Mouse (Mus musculus) midbrain, embryonic 12.5 days (tissue): ENCODE results near the gene Mycbp2. TPM values are rescaled to one million over a fixed set of nuclear protein-coding genes. Genes with fewer than 3 reads are reported as not detected.

Experiments used
- ATAC-seq: fragments of 200-750 bp; cut with Nextera tagmentation; 2 replicates; pipeline ENCODE4 v1.8.0; 2017; ENCODE audit warnings: low read depth, moderate TSS enrichment, moderate library complexity; ENCODE audit not compliant: low FRiP score
- H3K27ac ChIP-seq: fragments of 300-500 bp; sonication (generic); replicated peaks from 2 replicates; pipeline ENCODE4 v1.5.1; 2016; ENCODE audit warnings: mild to moderate bottlenecking
- H3K27me3 ChIP-seq: fragments of 300-500 bp; sonication (generic); 2 replicates; pipeline ENCODE4 v1.6.1; 2016; ENCODE audit warnings: mild to moderate bottlenecking
- H3K36me3 ChIP-seq: fragments of 300-500 bp; sonication (generic); 2 replicates; pipeline ENCODE4 v1.6.1; 2016
- H3K4me1 ChIP-seq: fragments of 300-500 bp; sonication (generic); 2 replicates; pipeline ENCODE4 v1.6.1; 2016
- H3K4me2 ChIP-seq: fragments of 300-500 bp; sonication (generic); replicated peaks from 2 replicates; pipeline ENCODE4 v1.6.1; 2016; ENCODE audit warnings: mild to moderate bottlenecking, moderate library complexity
- H3K4me3 ChIP-seq: fragments of 300-500 bp; sonication (generic); 2 replicates; pipeline ENCODE4 v1.5.1; 2016; ENCODE audit warnings: mild to moderate bottlenecking
- H3K9ac ChIP-seq: fragments of 300-500 bp; sonication (generic); replicated peaks from 2 replicates; pipeline ENCODE4 v1.6.1; 2016; ENCODE audit warnings: mild to moderate bottlenecking, moderate library complexity
- H3K9me3 ChIP-seq: fragments of 300-500 bp; sonication (generic); 2 replicates; pipeline ENCODE4 v1.6.1; 2016; ENCODE audit warnings: mild to moderate bottlenecking
- WGBS: fragments of 180-500 bp; shearing (Covaris S2); methylation state at CpG from one replicate; pipeline ENCODE4 v1.1.7; 2016; 5-methylcytosine and 5-hydroxymethylcytosine counted together
- polyA plus RNA-seq: library from polyadenylated mRNA; unstranded; fragments of >200 nt; fragmentation: Nextera tagmentation; extraction: Ambion mirVana; gene quantifications from 2 replicates; pipeline ENCODE4 v1.2.1, GENCODE M21; 2016

Gene Mycbp2
- polyA plus RNA-seq, 1 experiment from 2014 or later = 34.4 TPM

- peaks cover 21% of the 10 kb centered on the region for H3K4me1 ChIP-seq
- peak overlapping the region; percentile 97 for H3K27ac ChIP-seq
- H3K36me3 ChIP-seq = no peaks in the 10 kb centered on the region
- H3K27me3 ChIP-seq = no peaks in the 10 kb centered on the region
- peak overlapping the region; percentile 85 for H3K4me3 ChIP-seq
- H3K9me3 ChIP-seq = no peaks in the 10 kb centered on the region
- peak overlapping the region; percentile 77 for H3K4me2 ChIP-seq
- WGBS = under 1% methylated on average over 54 of the region's 83 CpGs
- H3K9ac ChIP-seq = peak overlapping the region; percentile 86
- ATAC-seq = peak; percentile 61
Observed at GRCm38 (mm10) chr14:103345858-103346728, 521 bp downstream of the Mycbp2 start.

GRCm38 (mm10) chr14:103345486-103345857 is 1.1 kb downstream of the Mycbp2 start:
- H3K36me3 ChIP-seq = no peaks in the 10 kb centered on the region
- H3K4me2 ChIP-seq = peak overlapping the region; percentile 77
- no peak for ATAC-seq
- H3K9ac ChIP-seq = peak overlapping the region; percentile 86
- peaks cover 21% of the 10 kb centered on the region for H3K4me1 ChIP-seq
- H3K27me3 ChIP-seq = no peaks in the 10 kb centered on the region
- no peaks in the 10 kb centered on the region for H3K9me3 ChIP-seq
- H3K4me3 ChIP-seq = peak overlapping the region; percentile 85
- WGBS = 8% methylated on average over 6 of the region's 6 CpGs
- H3K27ac ChIP-seq = peak overlapping the region; percentile 97

- H3K4me2 ChIP-seq = peak overlapping the region; percentile 77
- H3K9me3 ChIP-seq = no peaks in the 10 kb centered on the region
- H3K27me3 ChIP-seq = no peaks in the 10 kb centered on the region
- no peak for ATAC-seq
- no peaks in the 10 kb centered on the region for H3K36me3 ChIP-seq
- peaks cover 19% of the 10 kb centered on the region for H3K4me1 ChIP-seq
- H3K27ac ChIP-seq = no peak overlapping the region
- WGBS = 48% methylated on average over 2 of the region's 2 CpGs
- peak overlapping the region; percentile 86 for H3K9ac ChIP-seq
- H3K4me3 ChIP-seq = peak overlapping the region; percentile 85
Observed at GRCm38 (mm10) chr14:103345011-103345410, 1.6 kb downstream of the Mycbp2 start.

- no peaks in the 10 kb centered on the region for H3K36me3 ChIP-seq
- no peaks in the 10 kb centered on the region for H3K9me3 ChIP-seq
- no peak overlapping the region for H3K27ac ChIP-seq
- peaks cover 17% of the 10 kb centered on the region for H3K4me1 ChIP-seq
- no peak overlapping the region for H3K9ac ChIP-seq
- no peaks in the 10 kb centered on the region for H3K27me3 ChIP-seq
- no peak for ATAC-seq
- H3K4me3 ChIP-seq = no peak overlapping the region
- WGBS = 59% methylated on average over 5 of the region's 5 CpGs
- H3K4me2 ChIP-seq = peak overlapping the region; percentile 13
Observed at GRCm38 (mm10) chr14:103343791-103344190, 2.8 kb downstream of the Mycbp2 start.

- no peaks in the 10 kb centered on the region for H3K36me3 ChIP-seq
- H3K4me1 ChIP-seq = peaks cover 13% of the 10 kb centered on the region
- ATAC-seq = no peak
- H3K9me3 ChIP-seq = no peaks in the 10 kb centered on the region
- 89% methylated on average over 1 of the region's 1 CpGs for WGBS
- H3K4me2 ChIP-seq = no peak overlapping the region
- H3K9ac ChIP-seq = no peak overlapping the region
- no peak overlapping the region for H3K27ac ChIP-seq
- H3K4me3 ChIP-seq = no peak overlapping the region
- H3K27me3 ChIP-seq = no peaks in the 10 kb centered on the region
Observed at GRCm38 (mm10) chr14:103341385-103342294, 5.0 kb downstream of the Mycbp2 start.

GRCm38 (mm10) chr14:103312926-103313325 is 33.7 kb downstream of the Mycbp2 start:
- Histone ChIP-seq H3K9me3 (0 out of 2 replicates have a peak, but pooled peaks cover 3% of the 10 kb centered on the region), H3K4me3 (no peak overlapping the region), H3K4me1 (no peaks in the 10 kb centered on the region), H3K27ac (no peak overlapping the region), H3K27me3 (no peaks in the 10 kb centered on the region), H3K9ac (no peak overlapping the region), H3K36me3 (peaks cover 35% of the 10 kb centered on the region), H3K4me2 (no peak overlapping the region)
- ATAC-seq = no peak
- WGBS = 97% methylated on average over 4 of the region's 4 CpGs

- no peak overlapping the region for H3K9ac ChIP-seq
- WGBS = 95% methylated on average over 2 of the region's 2 CpGs
Observed at GRCm38 (mm10) chr14:103296227-103296626, 50.4 kb downstream of the Mycbp2 start.

GRCm38 (mm10) chr14:103286650-103287049 is 60.0 kb downstream of the Mycbp2 start:
- Histone ChIP-seq H3K27ac (no peak overlapping the region), H3K4me1 (no peaks in the 10 kb centered on the region), H3K4me2 (no peak overlapping the region), H3K27me3 (no peaks in the 10 kb centered on the region), H3K36me3 (peaks cover 17% of the 10 kb centered on the region), H3K9ac (no peak overlapping the region), H3K4me3 (no peak overlapping the region), H3K9me3 (no peaks in the 10 kb centered on the region)
- no peak for ATAC-seq
- WGBS = 93% methylated on average over 2 of the region's 2 CpGs

More at GRCm38 (mm10) chr14:103296227-103296626, 50.4 kb downstream of the Mycbp2 start:
- Histone ChIP-seq H3K27ac (no peak overlapping the region), H3K27me3 (no peaks in the 10 kb centered on the region), H3K4me2 (no peak overlapping the region), H3K4me3 (no peak overlapping the region), H3K36me3 (peaks cover 25% of the 10 kb centered on the region), H3K9me3 (no peaks in the 10 kb centered on the region), H3K4me1 (no peaks in the 10 kb centered on the region)
- no peak for ATAC-seq

GRCm38 (mm10) chr14:103276667-103277066 is 69.9 kb downstream of the Mycbp2 start:
- Histone ChIP-seq H3K9ac (no peak overlapping the region), H3K27ac (no peak overlapping the region), H3K4me1 (no peaks in the 10 kb centered on the region), H3K9me3 (no peaks in the 10 kb centered on the region), H3K36me3 (peaks cover 9% of the 10 kb centered on the region; the same call in 1 of the 2 replicates), H3K27me3 (no peaks in the 10 kb centered on the region), H3K4me3 (no peak overlapping the region), H3K4me2 (no peak overlapping the region)
- ATAC-seq = no peak
- WGBS = 92% methylated on average over 4 of the region's 4 CpGs

GRCm38 (mm10) chr14:103260437-103260836 is 86.2 kb downstream of the Mycbp2 start:
- Histone ChIP-seq H3K4me1 (no peaks in the 10 kb centered on the region), H3K4me3 (no peak overlapping the region), H3K9ac (no peak overlapping the region), H3K36me3 (peaks cover 18% of the 10 kb centered on the region), H3K27ac (no peak overlapping the region), H3K4me2 (no peak overlapping the region), H3K27me3 (no peaks in the 10 kb centered on the region), H3K9me3 (no peaks in the 10 kb centered on the region)
- no peak for ATAC-seq
- WGBS = 94% methylated on average over 2 of the region's 2 CpGs

- Histone ChIP-seq H3K36me3 (peaks cover 21% of the 10 kb centered on the region), H3K27me3 (no peaks in the 10 kb centered on the region)
- 91% methylated on average over 2 of the region's 2 CpGs for WGBS
Observed at GRCm38 (mm10) chr14:103258745-103259144, 87.9 kb downstream of the Mycbp2 start.

GRCm38 (mm10) chr14:103256866-103257265 is 89.7 kb downstream of the Mycbp2 start:
- Histone ChIP-seq H3K27ac (no peak overlapping the region), H3K9me3 (no peaks in the 10 kb centered on the region), H3K4me3 (no peak overlapping the region), H3K27me3 (no peaks in the 10 kb centered on the region), H3K4me1 (no peaks in the 10 kb centered on the region), H3K9ac (no peak overlapping the region), H3K36me3 (peaks cover 21% of the 10 kb centered on the region), H3K4me2 (no peak overlapping the region)
- no peak for ATAC-seq
- 94% methylated on average over 7 of the region's 7 CpGs for WGBS

More at GRCm38 (mm10) chr14:103258745-103259144, 87.9 kb downstream of the Mycbp2 start:
- Histone ChIP-seq H3K4me3 (no peak overlapping the region), H3K9ac (no peak overlapping the region), H3K27ac (no peak overlapping the region), H3K4me2 (no peak overlapping the region), H3K4me1 (no peaks in the 10 kb centered on the region), H3K9me3 (no peaks in the 10 kb centered on the region)
- no peak for ATAC-seq
